Mouse (Mus musculus) heart, embryonic 14.5 days (tissue): ENCODE data around the gene Cntn3. TPM values are rescaled to one million over a fixed set of nuclear protein-coding genes. Genes with fewer than 3 reads are reported as not detected.

ENCODE experiments used
- ATAC-seq: fragments of 200-750 bp; cut with Nextera tagmentation; 2 replicates; pipeline ENCODE4 v1.8.0; 2017; ENCODE audit warnings: low read depth, moderate TSS enrichment; ENCODE audit not compliant: insufficient number of reproducible peaks, insufficient read depth, low FRiP score
- H3K27ac ChIP-seq, 2 experiments: fragments of 200-500 bp in 1 of 2; fragments of 300-500 bp in 1 of 2; sonication (generic) in 1 of 2; replicated peaks in 1 of 2; 2 replicates each; pipeline ENCODE4 v1.5.1; 2012 to 2014; ENCODE audit warnings: low read depth in 2 of 2, low read length in 2 of 2, control low read depth in 1 of 2, mild to moderate bottlenecking in 1 of 2, mixed read lengths in 1 of 2; ENCODE audit not compliant: control insufficient read depth in 1 of 2, insufficient read depth in 1 of 2
- H3K27me3 ChIP-seq: fragments of 300-500 bp; sonication (generic); 2 replicates; pipeline ENCODE4 v1.6.1; 2014; ENCODE audit warnings: mild to moderate bottlenecking, low read length, control low read depth; ENCODE audit not compliant: control insufficient read depth, insufficient read depth
- H3K36me3 ChIP-seq: fragments of 300-500 bp; sonication (generic); 2 replicates; pipeline ENCODE4 v1.6.1; 2014; ENCODE audit warnings: mild to moderate bottlenecking, control low read depth, low read length, mixed read lengths; ENCODE audit not compliant: control insufficient read depth, insufficient read depth
- H3K4me1 ChIP-seq, 2 experiments: fragments of 200-500 bp in 1 of 2; fragments of 300-500 bp in 1 of 2; sonication (generic) in 1 of 2; 2 replicates each; pipeline ENCODE4 v1.6.1; 2012 to 2014; ENCODE audit warnings: low read length in 2 of 2, control low read depth in 1 of 2, mixed read lengths in 1 of 2; ENCODE audit not compliant: control insufficient read depth in 2 of 2, insufficient read depth in 2 of 2
- H3K4me2 ChIP-seq: fragments of 300-500 bp; sonication (generic); 2 replicates; pipeline ENCODE4 v1.6.1; 2014; ENCODE audit warnings: mild to moderate bottlenecking, low read length
- H3K4me3 ChIP-seq, 2 experiments: fragments of 200-500 bp in 1 of 2; fragments of 300-500 bp in 1 of 2; sonication (generic) in 1 of 2; 2 replicates each; pipeline ENCODE4 v1.5.1; 2012 to 2014; ENCODE audit warnings: low read length in 2 of 2, mild to moderate bottlenecking in 2 of 2, control low read depth in 1 of 2, low read depth in 1 of 2, moderate library complexity in 1 of 2; ENCODE audit not compliant: control insufficient read depth in 1 of 2, insufficient read depth in 1 of 2
- H3K9ac ChIP-seq: fragments of 300-500 bp; sonication (generic); 2 replicates; pipeline ENCODE4 v1.6.1; 2014; ENCODE audit warnings: mild to moderate bottlenecking, low read length
- H3K9me3 ChIP-seq: fragments of 300-500 bp; sonication (generic); 2 replicates; pipeline ENCODE4 v1.6.1; 2016; ENCODE audit warnings: low read length, control low read depth; ENCODE audit not compliant: control insufficient read depth
- WGBS: fragments of 180-500 bp; shearing (Covaris S2); extraction: QIAGEN DNeasy Blood & Tissue Kit; methylation state at CpG from one replicate; pipeline ENCODE4 v1.1.7; 2014; 5-methylcytosine and 5-hydroxymethylcytosine counted together
- polyA plus RNA-seq: library from polyadenylated mRNA; unstranded; fragments of >200 nt; fragmentation: Nextera tagmentation; extraction: Ambion mirVana; gene quantifications from 2 replicates; pipeline ENCODE4 v1.2.1, GENCODE M21; 2014

The Cntn3 gene
- polyA plus RNA-seq, 1 experiment from 2014 or later = 0.38 TPM

- WGBS = 90% methylated on average over 1 of the region's 1 CpGs
- Histone ChIP-seq H3K27ac (no peak overlapping the region), H3K27me3 (peaks cover 18% of the 10 kb centered on the region), H3K36me3 (no peaks in the 10 kb centered on the region), H3K4me1 (no peaks in the 10 kb centered on the region), H3K9me3 (no peaks in the 10 kb centered on the region), H3K4me3 (no peak overlapping the region), H3K9ac (no peak overlapping the region), H3K4me2 (no peak overlapping the region)
- ATAC-seq = no peak
These were observed 7.7 kb downstream of the Cntn3 start for GRCm38 (mm10) chr6:102565228-102565627.

DNA sequence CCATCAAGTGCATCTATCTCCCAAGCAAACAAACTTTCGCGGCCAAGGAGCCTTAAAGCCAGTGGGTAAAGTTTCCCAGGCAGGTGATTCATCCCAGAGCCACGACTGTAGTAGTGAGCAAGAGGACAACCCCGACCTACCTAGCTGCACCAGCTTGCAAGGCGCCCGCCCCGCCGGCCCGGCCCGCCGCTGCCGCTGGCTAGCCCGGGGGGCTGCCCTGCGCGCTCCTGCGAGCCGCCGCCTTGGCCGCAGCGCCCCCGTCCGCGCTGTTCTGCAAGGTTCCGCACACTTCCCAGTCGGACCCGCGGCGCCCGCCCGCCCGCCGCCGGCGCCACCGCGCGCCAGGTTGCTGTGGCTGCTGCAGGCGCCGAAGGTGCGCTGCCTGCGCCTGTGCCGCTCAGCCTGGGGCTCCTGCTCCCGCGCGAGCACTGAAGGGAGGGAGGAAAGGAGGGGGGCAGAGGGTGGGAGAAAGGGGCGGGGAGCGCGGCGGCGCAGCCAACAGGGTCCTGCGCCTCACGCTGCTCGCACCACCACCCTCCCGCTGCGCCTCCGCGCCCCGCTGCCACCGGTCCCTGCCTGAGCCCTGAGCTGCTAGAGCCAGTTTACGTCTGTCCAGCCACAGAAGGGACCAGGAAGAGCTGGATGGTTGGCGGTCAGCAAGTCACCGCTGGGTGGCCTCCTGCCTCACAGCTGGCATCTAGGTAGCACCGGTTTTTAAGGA lies 8.7 kb downstream of the Cntn3 start:
- H3K9me3 ChIP-seq = no peaks in the 10 kb centered on the region
- peak overlapping the region; percentile 45 to 47 for H3K4me3 ChIP-seq
- H3K27me3 ChIP-seq = peaks cover 18% of the 10 kb centered on the region
- ATAC-seq = peak; percentile 87
- WGBS = under 1% methylated on average over 54 of the region's 63 CpGs
- no peaks in the 10 kb centered on the region for H3K36me3 ChIP-seq
- H3K4me2 ChIP-seq = peak overlapping the region; percentile 82
- no peak overlapping the region for H3K27ac ChIP-seq
- H3K9ac ChIP-seq = peak overlapping the region; percentile 42
- H3K4me1 ChIP-seq = no peaks in the 10 kb centered on the region

GRCm38 (mm10) chr6:102563431-102563830 lies 9.5 kb downstream of the Cntn3 start:
- Histone ChIP-seq H3K27ac (no peak overlapping the region), H3K36me3 (no peaks in the 10 kb centered on the region), H3K27me3 (peaks cover 18% of the 10 kb centered on the region), H3K4me1 (no peaks in the 10 kb centered on the region), H3K4me2 (peak overlapping the region; percentile 82), H3K4me3 (peak overlapping the region; percentile 45 to 47; a peak in 3 of 4 replicates), H3K9me3 (no peaks in the 10 kb centered on the region), H3K9ac (peak overlapping the region; percentile 42)
- ATAC-seq = no peak
- WGBS = 14% methylated on average over 7 of the region's 7 CpGs

- H3K36me3 ChIP-seq = no peaks in the 10 kb centered on the region
- WGBS = 72% methylated on average over 3 of the region's 3 CpGs
- no peak for ATAC-seq
These were observed 15.4 kb downstream of the Cntn3 start for GRCm38 (mm10) chr6:102557521-102557920.

DNA sequence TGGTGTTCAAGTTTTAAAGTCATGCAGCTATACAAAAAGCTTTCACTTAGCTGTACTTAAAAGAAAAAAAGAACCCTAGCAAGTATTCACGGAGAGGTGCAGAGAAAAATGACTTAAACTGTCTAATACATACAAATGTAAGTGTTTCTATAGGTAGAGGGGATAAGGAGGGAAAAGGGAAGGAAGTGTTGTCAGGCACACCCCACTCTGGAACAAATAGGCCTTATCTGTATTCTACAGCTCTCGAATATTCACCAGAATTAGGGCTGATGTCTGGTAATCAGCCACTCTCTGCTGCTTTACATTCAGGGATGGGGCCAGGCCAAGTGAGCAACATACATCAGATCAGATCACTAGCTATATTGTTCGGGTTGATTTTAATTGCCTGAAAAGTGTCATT lies 16.4 kb downstream of the Cntn3 start:
- Histone ChIP-seq H3K9me3 (no peaks in the 10 kb centered on the region), H3K4me1 (no peaks in the 10 kb centered on the region), H3K36me3 (no peaks in the 10 kb centered on the region), H3K4me2 (no peak overlapping the region), H3K27me3 (no peaks in the 10 kb centered on the region), H3K4me3 (no peak overlapping the region), H3K27ac (no peak overlapping the region), H3K9ac (no peak overlapping the region)
- 45% methylated on average over 3 of the region's 3 CpGs for WGBS
- ATAC-seq = no peak

More at GRCm38 (mm10) chr6:102557521-102557920, 15.4 kb downstream of the Cntn3 start:
- Histone ChIP-seq H3K4me2 (no peak overlapping the region), H3K9ac (no peak overlapping the region), H3K4me1 (no peaks in the 10 kb centered on the region), H3K27ac (no peak overlapping the region), H3K27me3 (peaks cover 2% of the 10 kb centered on the region; the same call in 1 of the 2 replicates), H3K4me3 (no peak overlapping the region), H3K9me3 (no peaks in the 10 kb centered on the region)

GRCm38 (mm10) chr6:102555814-102556437 lies 17.0 kb downstream of the Cntn3 start:
- no peak overlapping the region for H3K27ac ChIP-seq
- H3K9ac ChIP-seq = no peak overlapping the region
- no peaks in the 10 kb centered on the region for H3K27me3 ChIP-seq
- no peaks in the 10 kb centered on the region for H3K9me3 ChIP-seq
- no peak overlapping the region for H3K4me2 ChIP-seq
- no peak overlapping the region for H3K4me3 ChIP-seq
- H3K4me1 ChIP-seq = no peaks in the 10 kb centered on the region
- H3K36me3 ChIP-seq = no peaks in the 10 kb centered on the region
- 80% methylated on average over 4 of the region's 4 CpGs for WGBS
- ATAC-seq = no peak

DNA sequence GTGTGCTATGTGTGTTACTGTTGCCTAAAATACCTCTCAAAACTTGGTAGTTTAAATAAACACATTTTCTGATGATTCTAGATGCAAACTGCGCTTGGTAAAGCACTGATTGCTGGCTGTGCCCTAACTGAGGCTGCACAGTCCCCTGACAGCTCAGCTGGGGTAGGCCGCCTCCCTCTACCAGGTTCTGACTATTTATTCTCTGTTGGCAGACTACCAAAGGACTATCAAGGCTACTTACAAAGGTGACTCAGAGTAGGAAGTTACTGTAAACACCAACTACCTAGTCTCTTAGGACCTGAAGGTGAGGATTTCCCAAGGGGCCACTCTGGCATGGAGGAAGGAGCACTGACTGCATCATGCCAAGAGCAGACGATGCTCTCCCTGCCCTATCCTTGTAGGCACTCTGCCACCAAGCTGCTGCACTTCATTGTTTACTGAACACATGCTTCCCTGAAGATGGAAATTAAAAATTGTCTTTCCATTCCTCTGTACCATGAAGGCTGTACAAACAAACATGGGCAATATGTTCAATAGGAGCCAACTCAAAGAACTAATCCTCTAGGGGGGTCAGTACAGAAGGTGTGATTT lies 17.7 kb downstream of the Cntn3 start:
- Histone ChIP-seq H3K27ac (no peak overlapping the region), H3K4me2 (no peak overlapping the region), H3K9me3 (no peaks in the 10 kb centered on the region), H3K36me3 (no peaks in the 10 kb centered on the region), H3K4me3 (no peak overlapping the region), H3K4me1 (no peaks in the 10 kb centered on the region), H3K9ac (no peak overlapping the region), H3K27me3 (no peaks in the 10 kb centered on the region)
- ATAC-seq = no peak
- 79% methylated on average over 3 of the region's 3 CpGs for WGBS
